Mouse (Mus musculus): ENCODE data around the gene Cdc42se2.
A peak's percentile ranks its signal among the peaks of the same experiment; 100 is the strongest.

Cdc42se2 gene

GRCm38 (mm10) chr11:54787488-54788474, at the start of gene Cdc42se2:
Gene Cdc42se2, minus strand, starts transcription at chr11:54787675.
- DNase-seq (ENCODE audit: low read depth, low spot score): peak; percentile 92

GRCm38 (mm10) chr11:54836106-54836505, 48.6 kb upstream of the Cdc42se2 start:
- no peak for DNase-seq (ENCODE audit: low read depth, low spot score)

GRCm38 (mm10) chr11:54834596-54834995, 47.1 kb upstream of the Cdc42se2 start:
- DNase-seq (ENCODE audit: low read depth, low spot score): peak; percentile 44

- no peak for DNase-seq (ENCODE audit: low read depth, low spot score)
Measured at GRCm38 (mm10) chr11:54833833-54834232, 46.4 kb upstream of the Cdc42se2 start.

- no peak for DNase-seq (ENCODE audit: low read depth, low spot score)
Measured at GRCm38 (mm10) chr11:54826819-54827218, 39.3 kb upstream of the Cdc42se2 start.

- no peak for DNase-seq (ENCODE audit: low read depth, low spot score)
Measured at GRCm38 (mm10) chr11:54825774-54826173, 38.3 kb upstream of the Cdc42se2 start.

- no peak for DNase-seq (ENCODE audit: low read depth, low spot score)
Measured at GRCm38 (mm10) chr11:54823467-54823866, 36.0 kb upstream of the Cdc42se2 start.

- DNase-seq (ENCODE audit: low read depth, low spot score): no peak
Measured at GRCm38 (mm10) chr11:54819489-54819888, 32.0 kb upstream of the Cdc42se2 start.

GRCm38 (mm10) chr11:54817449-54817848, 30.0 kb upstream of the Cdc42se2 start:
- no peak for DNase-seq (ENCODE audit: low read depth, low spot score)

GRCm38 (mm10) chr11:54815659-54816058, 28.2 kb upstream of the Cdc42se2 start:
- DNase-seq (ENCODE audit: low read depth, low spot score): no peak

GRCm38 (mm10) chr11:54812812-54813516, 25.5 kb upstream of the Cdc42se2 start:
- no peak for DNase-seq (ENCODE audit: low read depth, low spot score)

GRCm38 (mm10) chr11:54812314-54812713, 24.8 kb upstream of the Cdc42se2 start:
- DNase-seq (ENCODE audit: low read depth, low spot score): no peak

- no peak for DNase-seq (ENCODE audit: low read depth, low spot score)
Measured at GRCm38 (mm10) chr11:54811054-54811453, 23.6 kb upstream of the Cdc42se2 start.

- DNase-seq (ENCODE audit: low read depth, low spot score): no peak
Measured at GRCm38 (mm10) chr11:54809582-54809981, 22.1 kb upstream of the Cdc42se2 start.

- no peak for DNase-seq (ENCODE audit: low read depth, low spot score)
Measured at GRCm38 (mm10) chr11:54808177-54808576, 20.7 kb upstream of the Cdc42se2 start.

GRCm38 (mm10) chr11:54807669-54808068, 20.2 kb upstream of the Cdc42se2 start:
- DNase-seq (ENCODE audit: low read depth, low spot score): no peak

- DNase-seq (ENCODE audit: low read depth, low spot score): no peak
Measured at GRCm38 (mm10) chr11:54806891-54807290, 19.4 kb upstream of the Cdc42se2 start.

- DNase-seq (ENCODE audit: low read depth, low spot score): no peak
Measured at GRCm38 (mm10) chr11:54805196-54805595, 17.7 kb upstream of the Cdc42se2 start.

- no peak for DNase-seq (ENCODE audit: low read depth, low spot score)
Measured at GRCm38 (mm10) chr11:54802621-54803020, 15.1 kb upstream of the Cdc42se2 start.

GRCm38 (mm10) chr11:54801791-54802558, 14.5 kb upstream of the Cdc42se2 start:
- DNase-seq (ENCODE audit: low read depth, low spot score): no peak

GRCm38 (mm10) chr11:54796551-54796950, 9.1 kb upstream of the Cdc42se2 start:
- DNase-seq (ENCODE audit: low read depth, low spot score): no peak

- no peak for DNase-seq (ENCODE audit: low read depth, low spot score)
Measured at GRCm38 (mm10) chr11:54794678-54795077, 7.2 kb upstream of the Cdc42se2 start.

Data from c-Kit-negative CD71-positive TER-119-positive erythroid progenitor cells, embryonic 14.5 days (primary cell).